Mouse (Mus musculus): ENCODE results near the gene Zfp92.
"Not testable (repeated sequence)": the region's sequence is repeated elsewhere in the genome, so short reads cannot be mapped to it uniquely, and the experiment has no call there.

The Zfp92 gene

DNA sequence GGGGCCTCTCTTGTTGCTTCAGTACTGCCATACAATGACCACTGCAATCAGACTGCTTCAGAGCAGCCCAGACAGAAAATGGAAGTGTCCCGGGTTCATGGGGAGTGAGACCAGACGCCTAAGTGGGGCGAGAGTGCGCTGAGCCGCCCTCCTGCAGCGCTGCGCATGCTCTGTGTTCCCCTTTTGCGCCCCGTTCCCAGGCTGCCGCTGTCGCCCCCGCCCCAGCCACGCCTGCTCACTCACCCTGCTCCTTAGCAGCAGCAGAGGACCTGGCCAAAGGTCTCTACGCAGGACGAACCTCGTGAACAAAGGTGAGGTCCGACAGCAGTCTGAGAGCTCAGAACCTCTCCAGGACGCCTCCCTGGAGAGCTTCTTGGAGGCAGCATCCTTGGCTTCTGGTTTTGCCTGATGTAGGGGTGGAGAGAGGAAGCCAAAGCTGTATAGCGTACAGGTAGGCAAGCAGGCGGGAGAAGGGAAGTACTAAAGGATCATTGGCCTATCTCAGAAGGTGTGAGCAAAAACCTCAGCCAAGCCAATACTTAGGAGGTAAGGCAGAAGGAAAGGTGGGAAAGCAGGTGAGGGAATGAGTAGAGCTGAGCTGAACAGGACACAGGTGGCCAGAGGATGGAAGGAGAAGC, at the start of gene Zfp92:
TSS of gene Zfp92 (plus strand) at position 217 of the 638 bp plus-strand sequence.
- no peak for DNase-seq (ENCODE audit: low spot score)

DNA sequence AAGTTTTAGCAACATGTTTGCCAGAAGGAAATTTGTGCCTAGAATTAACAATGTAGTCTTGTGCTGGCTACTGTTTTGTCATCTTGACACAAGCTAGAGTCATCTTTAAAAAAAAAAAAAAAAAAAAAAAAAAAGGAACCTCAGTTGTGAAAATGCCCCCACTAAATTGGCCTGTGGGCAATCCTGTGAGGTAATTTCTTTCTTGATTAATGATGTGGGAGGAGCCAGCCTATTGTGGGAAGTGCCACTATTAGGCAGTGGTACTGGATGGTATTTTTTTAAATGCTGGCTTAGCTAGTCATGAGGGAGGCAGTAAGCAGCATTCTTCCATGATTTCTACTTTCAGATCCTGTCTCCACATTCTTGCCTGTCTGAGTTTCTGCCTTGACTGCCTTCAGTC, 47.6 kb upstream of the Zfp92 start:
- DNase-seq (ENCODE audit: low spot score) = no peak

DNA sequence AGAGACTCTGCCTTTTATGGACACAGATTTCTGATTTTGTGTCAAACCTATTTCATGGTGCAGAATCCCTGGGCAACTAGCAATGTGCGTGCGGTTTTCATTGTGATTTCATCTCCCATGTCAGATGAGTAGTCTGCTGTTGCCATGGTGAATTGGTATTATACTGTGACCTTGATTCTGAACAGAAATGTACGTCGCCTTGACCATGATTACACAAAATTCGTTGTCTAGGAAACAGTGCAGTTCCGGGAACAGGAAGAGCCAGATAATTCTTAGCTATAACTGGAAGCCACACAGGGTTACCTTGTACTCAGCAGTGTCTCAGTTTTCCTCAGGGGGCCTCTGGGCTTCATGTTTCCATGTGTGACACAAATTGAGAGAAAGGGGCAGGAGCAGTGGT, 26.5 kb upstream of the Zfp92 start:
- DNase-seq (ENCODE audit: low spot score) = no peak

DNA sequence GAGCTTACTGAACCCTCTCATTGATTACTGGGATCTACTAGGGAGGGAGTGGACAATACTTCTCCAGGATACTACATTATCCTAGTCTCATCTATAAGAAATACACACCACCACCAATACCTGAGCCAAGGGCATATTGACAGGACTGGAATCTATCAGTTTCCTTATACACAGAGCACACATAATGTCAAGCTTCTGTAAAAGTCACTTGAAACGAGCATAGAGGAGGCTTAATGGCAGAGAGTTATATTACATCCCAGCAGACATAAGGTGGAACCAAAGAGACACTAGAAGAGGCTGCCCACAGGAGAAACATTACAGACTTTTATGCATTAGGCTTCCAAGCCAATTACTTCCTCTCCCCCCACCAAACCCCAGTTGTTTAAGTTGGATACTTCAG, 26.0 kb upstream of the Zfp92 start:
- no peak for DNase-seq (ENCODE audit: low spot score)

DNA sequence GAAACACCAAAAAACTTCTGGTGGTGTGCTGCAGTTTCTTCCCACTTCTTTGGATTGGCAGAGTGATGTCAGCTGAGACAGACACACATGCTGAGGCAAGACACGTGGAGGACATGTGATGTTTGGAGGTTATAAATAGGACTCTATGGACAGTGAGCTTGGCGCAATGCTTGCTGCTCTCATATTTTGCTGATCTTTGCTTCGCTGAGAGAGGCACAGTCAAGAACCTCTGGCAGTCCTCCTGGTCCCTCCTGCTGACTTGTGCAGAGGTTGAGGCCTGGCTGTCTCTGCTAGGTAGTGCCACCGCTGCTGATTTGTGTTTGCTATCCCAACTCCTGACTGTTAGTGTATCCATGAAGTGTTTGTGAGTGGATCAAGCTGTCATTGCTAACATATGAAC, 19.4 kb upstream of the Zfp92 start:
- peak; percentile 28 for DNase-seq (ENCODE audit: low spot score)

DNA sequence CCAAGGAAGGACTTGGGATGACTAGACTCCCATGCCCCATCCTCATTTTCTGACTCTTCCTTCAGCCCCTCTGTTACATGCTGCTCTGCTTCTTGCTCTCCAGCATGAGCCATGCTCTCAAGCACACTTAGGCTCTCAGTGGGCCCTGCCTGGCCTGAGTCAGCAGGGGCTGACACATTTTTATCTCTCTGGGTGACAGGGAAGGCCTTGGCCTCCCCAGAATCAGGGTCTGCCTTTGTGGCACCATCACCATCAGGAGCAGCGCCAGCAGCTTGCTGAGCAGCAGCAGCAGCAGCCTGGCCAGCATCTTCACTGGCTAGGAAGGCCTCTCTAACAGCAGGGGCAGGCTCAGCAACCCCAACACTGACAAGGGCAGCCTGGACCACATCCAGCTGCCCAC, 14.4 kb upstream of the Zfp92 start:
- DNase-seq (ENCODE audit: low spot score) = no peak

DNA sequence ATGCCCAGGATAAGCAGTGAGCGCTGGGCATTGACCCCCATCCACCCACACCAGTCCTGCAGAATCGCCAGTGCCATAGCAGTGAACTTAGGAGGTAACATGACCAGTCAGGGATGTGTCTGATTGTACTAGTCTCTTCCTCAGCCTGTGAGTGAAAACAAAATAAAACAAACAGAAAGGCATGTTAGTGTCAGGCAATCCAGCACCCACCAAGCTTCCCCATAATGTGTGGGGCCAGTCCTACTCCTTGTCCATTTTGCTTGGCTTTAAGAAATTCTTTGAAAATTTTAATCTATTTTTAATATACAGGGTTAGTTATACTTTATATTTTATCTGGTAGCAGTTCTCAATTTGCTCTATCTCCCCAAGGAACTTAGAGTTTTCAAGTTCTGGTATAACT, 12.3 kb upstream of the Zfp92 start, which contains the start of gene Gm18336:
TSS of gene Gm18336 (minus strand) at position 101 of the 400 bp plus-strand sequence.
- DNase-seq (ENCODE audit: low spot score) = not testable (repeated sequence)

DNA sequence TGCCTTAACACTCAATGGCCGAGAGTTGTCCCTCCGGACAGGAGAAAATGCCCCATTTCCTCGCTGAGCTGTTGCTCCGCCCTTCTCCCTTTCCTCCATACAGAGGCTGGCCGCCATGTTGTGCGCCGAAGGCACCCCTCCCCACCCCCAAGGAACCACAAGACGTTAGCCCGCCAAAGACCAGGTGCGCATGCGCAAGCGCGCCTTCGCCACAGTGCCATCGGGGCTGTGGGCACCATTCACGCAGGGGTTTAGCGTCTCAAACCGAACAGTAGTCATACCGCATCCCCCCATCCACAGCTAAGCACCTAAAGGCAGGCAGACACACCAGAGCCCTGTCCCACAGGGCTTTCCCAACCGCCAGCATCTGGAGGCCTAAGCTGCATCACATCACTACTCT, 9.9 kb upstream of the Zfp92 start:
- DNase-seq (ENCODE audit: low spot score) = no peak

DNA sequence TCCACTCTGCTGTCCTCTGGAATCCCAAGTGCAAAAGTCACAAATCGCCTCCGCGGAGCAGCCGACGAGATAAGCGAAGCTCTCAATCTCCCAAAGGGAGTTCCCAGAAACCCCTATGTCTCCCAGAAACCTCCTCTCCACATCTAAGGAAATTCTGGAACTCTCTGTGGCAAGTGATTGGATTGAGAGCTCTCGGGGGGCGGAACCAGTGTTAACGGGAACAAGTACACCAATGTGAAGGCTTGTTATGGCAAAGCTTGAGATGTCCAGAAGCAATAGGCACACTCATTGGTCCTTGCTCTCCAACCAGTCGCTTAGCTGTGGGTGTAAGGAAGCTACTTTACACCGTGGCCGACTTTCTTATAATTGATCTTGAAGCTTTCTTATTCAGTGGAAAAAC, 9.3 kb upstream of the Zfp92 start:
- DNase-seq (ENCODE audit: low spot score) = no peak

DNA sequence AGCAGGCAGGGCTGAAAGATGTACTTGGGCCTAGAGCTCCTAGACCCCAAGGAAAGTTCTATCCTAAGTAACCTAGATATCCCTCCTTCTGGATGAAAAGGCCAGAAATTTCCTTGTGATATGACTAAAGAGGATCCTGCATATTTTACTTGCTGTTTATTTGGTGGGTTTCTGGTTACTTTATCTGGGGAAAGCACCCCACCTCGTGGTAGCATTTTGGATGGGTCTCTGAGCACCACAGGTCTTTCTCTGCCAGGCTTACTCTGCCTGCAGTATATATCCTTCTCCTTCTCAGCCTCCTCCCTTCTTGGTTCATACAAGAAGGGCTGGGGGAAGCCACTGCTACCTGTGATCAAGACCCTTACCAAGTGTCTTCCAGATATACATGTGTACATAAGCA, 1.9 kb downstream of the Zfp92 start:
- no peak for DNase-seq (ENCODE audit: low spot score)

DNA sequence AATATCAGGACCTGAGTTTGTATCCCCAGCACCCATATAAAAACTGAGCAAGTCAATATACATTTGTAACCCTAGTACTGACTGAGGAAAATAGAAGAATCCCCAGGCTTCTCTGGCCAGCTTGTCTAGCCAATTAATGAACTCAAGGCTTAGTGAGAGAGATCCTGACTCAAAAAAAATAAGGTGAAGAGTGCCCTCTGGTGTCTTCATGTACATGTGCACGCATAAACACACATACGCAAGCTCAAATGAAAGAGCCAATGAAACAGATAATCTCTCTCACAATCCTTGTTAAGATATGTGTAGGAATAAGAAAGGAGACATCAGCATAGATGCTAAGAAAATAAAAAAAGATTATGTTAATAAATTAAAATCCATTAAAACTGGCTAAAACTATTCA, 19.1 kb downstream of the Zfp92 start:
- DNase-seq (ENCODE audit: low spot score) = peak; percentile 15

DNA sequence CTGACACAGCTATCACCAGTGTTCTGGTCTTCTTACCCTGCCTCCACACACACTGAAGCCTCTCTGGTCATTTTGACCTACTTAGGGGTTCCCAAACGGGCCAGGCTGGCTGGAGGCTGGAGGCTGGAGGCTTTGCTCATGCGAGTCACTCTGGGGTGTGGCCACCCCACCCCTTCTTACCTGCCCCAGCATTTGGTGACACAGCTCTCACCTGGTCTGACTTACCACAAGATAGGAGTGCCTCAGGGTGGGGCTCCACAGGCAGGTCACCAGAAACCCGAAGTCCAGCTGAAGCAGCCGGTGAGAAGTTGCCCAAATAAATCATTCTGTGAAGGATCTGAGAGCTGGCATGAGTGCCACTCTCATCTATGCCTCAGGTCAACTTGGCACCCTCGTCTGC, 22.0 kb downstream of the Zfp92 start:
- no peak for DNase-seq (ENCODE audit: low spot score)

DNA sequence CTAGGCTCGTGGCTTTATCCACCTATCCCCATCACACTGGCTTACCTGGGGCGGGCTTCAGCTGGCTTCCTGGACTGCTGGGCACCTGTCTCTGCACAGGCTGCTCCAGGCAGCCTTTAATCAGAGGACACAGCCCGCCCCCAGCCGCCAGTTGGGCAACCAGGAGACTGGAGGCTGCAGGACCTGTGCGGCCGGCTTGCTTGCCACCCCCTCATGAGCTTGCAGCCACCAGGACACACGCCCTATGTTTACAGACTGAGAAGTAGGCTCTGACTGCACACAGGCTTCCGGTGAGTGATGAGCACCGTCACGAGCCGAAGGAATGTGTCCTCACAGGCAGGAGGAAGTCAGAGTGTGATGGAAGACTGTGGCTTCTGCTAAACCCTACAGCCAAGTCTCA, 24.4 kb downstream of the Zfp92 start, which contains the start of gene Trex2:
TSS of gene Trex2 (minus strand) at position 93 of the 400 bp plus-strand sequence.
- no peak for DNase-seq (ENCODE audit: low spot score)

DNA sequence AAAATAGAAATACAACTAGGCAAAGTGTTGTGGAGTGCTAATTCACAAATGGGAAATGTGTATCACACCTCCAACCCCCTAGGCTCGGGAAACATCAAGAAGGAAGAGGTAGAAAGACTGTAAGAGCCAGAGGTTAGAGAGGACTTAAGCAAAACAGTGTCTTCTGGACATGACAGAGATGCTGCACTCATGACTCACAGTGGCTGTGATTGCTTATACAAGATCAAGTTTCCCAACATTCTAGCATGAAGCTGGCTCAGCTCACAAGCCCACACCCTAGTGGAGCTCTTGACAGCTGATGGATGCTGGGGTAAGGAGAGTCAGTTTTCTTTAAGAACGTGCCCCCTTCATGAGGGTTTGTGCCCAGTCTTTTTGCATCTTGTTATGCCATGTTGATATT, 30.5 kb downstream of the Zfp92 start:
- DNase-seq (ENCODE audit: low spot score) = peak; percentile 22

DNA sequence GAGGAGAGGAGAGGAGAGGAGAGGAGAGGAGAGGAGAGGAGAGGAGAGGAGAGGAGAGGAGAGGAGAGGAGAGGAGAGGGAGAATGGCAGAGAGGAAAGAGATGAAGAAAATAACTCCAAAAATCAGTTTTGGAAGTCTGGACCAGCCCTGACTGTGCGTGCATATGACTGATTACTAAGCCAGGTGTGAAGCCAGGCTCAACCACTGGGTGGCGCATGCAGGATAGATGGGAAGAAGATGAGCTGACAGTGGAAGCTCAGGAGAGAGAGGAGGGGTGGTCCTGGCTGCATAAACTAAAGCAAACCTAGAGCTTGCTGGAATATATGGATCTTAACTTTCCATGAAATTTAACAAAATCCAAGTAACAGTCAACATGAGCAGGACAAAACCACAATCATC, 41.1 kb downstream of the Zfp92 start:
- peak; percentile 60 for DNase-seq (ENCODE audit: low spot score)

DNA sequence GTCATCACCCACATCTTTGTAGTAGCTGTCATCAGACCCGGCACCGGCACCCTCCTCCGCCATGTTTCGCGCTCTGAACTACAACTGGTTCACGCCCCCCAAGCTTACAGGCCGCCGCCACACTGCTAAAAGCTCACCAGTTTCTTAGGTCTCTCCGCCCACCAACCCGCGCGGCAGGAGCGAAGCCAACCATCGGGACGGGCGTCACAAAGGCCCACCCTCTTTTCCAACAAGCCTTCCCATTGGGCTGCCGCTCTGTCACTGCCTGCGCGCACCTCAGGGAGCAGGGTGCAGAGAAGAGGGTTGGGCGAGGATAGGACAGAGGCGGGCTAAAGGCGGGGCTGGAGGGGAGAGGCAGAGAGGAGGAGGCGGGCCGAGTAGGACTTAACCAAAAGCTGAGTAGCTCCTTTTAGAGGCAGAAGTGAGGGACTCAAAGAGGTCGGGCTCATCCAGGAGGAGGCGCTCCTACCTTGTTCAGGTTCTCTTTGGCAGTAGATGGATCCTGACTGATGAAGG, 48.0 kb downstream of the Zfp92 start, which contains the start of gene Haus7:
TSS of gene Haus7 (minus strand) at position 168 of the 516 bp plus-strand sequence.
- DNase-seq (ENCODE audit: low spot score) = peak; percentile 96

DNA sequence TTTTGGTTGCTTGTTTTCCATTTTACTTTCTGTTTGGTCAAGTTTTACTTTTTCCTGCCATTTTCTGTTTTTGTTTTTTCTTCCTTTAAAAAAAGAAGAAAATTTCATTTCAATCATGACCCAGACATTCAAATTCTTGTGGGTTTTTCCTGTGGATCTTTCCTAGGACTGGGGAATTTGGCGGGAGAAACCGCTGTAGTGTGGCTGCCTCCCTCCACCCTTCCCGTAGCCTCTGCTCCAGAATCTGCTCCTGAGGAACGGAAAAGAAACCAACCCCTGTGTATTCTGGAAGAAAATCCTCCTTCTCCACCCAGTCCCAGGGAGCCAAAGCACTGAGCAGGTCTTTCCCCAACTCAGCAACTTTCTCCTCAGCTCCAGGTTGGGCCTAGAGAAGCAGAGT, 49.9 kb downstream of the Zfp92 start:
- DNase-seq (ENCODE audit: low spot score) = no peak

DNA sequence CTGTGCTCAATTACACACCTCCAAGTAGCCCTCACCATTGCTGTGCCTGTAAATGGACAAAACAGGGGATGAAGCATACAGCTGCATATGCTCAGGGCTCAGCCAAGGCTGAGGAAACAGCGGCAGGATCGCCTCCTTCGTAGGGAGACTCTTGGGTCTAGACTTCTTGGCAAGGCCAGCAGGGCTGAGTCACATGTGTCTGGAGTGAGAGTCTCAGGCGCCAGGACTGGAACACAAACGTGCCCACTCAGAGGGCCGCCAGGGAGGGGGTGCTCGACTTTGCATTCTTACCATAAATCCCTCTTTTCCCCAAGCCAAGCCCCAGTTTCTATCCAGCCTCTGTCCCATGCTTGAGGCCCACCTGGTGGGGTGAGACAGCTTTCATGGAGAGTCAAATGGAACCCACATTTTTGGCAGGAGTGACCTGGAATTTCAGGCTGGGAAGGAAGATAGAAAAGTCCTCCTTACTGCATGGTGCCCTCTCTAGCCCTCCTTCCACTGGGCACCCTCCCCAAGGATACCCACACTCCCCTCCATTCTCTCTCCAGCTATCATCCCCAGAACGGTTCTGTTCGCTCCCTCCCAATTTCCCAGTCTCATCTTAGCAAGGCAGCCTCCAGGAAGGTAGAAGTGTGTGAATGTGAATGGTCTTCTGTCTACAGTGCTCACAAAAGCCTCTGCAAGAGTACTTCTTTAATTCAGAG, 54.7 kb downstream of the Zfp92 start:
- DNase-seq (ENCODE audit: low spot score) = peak; percentile 86

DNA sequence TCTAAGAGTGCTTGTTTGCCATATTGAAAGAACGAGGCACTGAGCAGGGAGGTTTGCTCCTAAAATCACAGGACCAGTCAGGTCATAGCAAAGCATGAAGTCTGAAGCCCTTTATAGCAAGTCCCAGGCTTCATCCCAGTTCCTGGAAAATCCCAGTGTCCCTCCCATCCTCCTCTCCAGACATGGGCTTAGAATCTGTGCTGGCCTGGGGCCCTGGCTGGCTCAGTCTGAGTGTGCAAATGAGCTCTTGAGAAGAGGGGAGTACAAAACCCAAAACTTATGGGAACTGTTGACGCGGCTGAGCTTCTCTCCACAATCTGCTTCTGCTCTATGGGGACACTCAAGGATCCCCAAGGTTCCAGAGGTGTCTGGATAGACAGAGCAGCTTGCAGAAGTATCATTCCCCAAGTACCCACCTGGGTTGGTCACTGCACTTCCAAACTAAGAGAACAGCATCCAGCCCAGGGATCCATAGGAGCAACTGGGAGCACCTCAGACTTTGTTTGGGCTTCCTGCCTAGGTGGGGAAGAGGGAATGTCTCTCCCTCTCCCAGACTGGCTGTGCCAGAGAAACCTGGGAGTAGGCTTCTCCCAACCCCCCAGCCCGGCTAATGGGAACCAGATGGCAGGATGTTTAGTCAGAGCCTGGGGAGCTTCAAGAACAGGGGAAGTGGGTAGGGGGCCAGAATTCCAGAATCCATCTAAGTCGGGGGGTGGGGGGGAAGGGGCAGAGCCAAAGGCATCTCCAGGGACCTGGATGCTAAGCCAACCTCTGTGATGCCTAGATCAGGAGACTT, 56.7 kb downstream of the Zfp92 start:
- peak; percentile 71 for DNase-seq (ENCODE audit: low spot score)

DNA sequence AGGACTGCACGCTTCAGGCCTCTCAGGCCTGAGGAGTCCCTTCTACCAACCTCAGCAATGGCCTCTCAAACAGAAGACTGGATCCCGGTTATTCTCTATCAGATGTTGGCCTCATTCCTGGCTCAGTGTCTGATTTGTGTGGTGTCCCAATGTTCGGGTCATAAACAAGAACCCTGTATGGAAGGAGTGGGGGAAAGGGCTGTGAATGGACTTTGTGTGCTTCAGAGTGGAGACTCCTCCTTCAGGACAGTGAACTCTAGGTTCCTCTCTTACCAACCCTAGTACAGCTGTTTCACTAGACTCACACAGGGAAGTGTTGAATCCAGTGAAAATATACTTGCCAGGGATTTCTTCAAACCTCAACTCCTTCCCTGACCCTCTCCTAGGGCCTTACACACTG, 57.4 kb downstream of the Zfp92 start:
- peak; percentile 93 for DNase-seq (ENCODE audit: low spot score)

DNA sequence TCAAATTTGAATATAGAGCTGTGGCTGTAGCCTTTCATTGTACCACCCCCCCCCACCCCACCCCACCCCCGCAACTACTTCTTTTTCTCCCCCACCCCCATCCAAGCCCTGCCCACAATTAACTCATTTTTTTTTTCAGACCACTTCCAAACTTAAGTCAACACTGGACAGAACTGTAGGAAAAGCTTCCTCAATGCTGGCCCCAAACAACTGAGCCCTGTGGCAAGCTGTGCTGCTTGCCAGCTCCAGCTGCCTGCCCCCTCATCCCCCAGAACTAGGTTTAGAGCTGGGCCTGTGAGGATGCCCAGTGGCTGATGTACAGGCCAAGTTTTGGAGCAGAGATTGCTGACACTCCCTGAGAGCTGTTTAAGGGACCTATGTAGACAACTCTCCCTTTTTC, 57.9 kb downstream of the Zfp92 start:
- DNase-seq (ENCODE audit: low spot score) = peak; percentile 58

DNA sequence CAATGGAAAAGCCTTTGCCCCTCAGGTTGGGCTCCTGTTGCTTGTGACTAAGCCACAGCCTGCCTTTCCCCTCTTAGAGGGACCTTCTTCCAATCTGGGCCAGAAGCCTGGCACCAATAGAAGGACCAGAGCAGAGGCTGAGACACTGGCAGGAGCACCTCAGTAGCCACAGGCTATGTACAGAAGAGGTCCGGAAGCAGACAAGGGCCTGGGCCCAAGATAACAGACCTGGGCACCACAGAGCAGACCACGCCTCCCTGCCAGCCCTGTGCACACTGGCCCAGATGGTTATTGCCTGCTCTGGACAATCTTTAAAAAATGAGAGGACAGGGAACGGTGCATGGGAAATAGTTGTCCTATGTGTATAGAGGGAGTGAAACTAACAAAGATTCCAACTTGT, 60.9 kb downstream of the Zfp92 start:
- no peak for DNase-seq (ENCODE audit: low spot score)
